Mouse (Mus musculus) lung, postnatal 36 days (tissue): ENCODE data around the gene Zfp184.
"Not testable (repeated sequence)": the region's sequence is repeated elsewhere in the genome, so short reads cannot be mapped to it uniquely, and the experiment has no call there.

Experiments used
- DNase-seq: peaks from one replicate; pipeline ENCODE4 v3.0.0; 2022; ENCODE audit warnings: mixed read lengths

Zfp184 gene

DNA sequence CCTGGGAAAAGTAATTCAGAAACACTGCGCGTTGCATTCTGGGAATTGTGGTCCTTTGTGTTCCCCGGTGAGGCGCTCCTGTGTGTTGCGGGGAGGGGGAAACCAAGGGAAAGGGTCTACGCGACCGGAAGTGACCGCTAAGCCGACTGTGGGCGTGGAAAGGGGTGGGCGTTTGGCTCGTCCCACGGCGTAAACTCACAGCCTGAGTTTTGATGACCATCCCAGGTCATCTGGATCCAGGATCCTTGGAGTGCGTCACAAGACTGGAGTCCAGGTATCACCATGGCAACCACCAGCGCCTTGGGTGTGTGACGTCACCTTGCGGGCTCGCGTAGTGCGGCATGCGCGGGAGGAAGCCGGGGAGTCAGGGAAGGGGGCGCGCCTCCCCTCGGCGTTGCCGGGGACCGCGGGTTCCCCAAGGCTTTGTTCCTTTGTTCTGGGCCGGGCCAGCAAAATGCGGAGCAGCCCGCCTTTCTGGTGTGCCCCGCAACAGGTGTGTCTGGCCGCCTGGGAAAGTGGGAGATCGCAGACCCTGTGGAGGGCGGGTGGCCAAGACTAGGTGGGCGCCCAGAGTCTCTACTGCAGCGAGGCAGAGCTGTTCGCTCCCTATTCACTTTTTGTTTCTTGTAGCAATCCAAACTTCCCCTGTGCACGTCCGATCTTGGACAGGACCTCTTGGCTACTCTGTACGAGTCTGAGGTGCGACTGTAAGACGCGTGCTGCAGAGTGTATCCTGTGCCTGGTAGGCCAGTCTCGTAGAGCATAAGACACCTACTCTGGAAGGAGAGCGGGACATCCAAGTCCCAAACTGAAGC lies at the start of gene Zfp184:
Gene Zfp184 (plus strand): TSS at position 169 of the 815 bp plus-strand sequence.
- DNase-seq, result peak; percentile 95

DNA sequence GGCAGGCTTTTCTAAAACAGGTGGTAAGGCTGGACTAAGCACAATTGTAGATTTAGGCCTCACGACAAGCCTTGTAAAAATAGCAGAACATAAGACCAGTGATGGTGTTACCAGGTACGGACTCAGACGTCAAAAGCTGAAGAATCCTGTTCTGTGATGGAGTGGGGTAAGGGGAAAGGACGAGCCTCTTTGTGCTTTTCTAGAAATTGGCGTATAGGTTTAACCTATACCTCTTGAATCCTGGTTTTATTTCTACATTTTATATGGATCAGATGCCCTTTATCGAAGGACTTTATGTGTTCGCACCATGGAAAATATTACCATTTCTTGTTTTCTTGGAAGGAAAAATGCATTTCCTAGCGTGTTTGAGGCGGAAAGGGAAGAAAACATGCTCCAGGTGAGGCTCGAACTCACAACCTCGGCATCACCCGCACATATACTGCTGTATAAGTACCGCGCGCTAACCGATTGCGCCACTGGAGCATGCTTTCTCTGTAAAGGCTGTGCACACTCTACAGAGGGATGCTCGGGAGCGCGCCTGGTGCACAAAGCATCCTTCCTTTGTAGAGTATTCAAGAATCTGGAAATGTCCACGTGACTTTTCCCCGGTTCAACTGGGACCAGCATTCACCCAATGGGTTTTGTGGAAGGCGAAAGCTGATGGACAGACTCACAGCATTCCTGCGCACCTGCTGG lies 48.2 kb upstream of the Zfp184 start:
- no peak for DNase-seq

DNA sequence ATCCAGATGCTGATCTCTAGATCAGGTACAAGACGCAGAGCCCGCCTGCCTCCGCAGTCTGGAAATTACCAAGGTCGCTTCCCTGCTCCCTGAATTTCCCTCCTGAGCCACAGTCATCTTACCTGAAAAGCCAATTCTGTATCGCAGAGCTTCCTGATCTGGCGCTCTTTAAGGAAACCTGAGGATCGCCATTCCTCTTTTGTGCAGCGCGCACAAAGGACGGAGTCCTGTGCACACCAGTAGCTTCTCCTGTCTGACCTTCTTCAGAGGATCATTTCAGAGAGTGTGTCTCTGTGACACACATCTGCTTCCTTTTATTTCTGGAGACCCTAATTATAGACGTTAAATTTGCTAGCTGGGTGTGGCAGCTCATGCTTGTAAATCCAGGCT lies 47.7 kb upstream of the Zfp184 start:
- DNase-seq, result no peak

DNA sequence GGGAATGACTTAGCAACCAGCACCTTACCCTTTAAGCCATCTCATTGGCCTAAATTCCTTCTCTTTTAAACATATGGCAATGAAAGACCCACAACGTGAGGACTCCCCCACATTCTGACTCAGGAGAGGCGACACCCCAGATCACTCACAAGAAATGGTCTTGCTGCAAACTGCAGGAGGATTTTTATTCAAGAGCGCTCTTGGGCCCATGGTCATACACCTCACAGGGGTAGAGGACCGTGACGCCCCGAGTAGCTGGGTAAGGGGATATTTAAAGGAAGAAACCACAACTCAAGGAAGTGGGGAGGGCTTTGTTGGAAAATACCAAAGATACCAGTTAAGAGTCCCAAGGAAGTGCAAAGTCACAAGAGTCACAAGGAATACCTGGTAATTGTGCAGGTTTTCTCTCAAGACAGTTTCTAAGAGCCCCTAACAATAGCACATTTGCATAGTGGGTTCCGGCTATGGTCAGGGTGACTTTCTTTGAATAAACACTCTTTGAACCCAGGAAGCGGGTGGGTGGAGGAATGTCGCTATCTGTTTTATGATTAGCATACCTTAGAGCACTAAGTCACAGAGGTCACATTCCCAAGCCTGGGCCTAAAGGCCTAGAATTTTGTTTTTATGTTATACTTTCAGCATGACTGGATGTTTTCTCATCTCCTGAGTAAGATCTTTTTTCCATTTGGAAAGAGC lies 43.9 kb upstream of the Zfp184 start:
- DNase-seq, result not testable (repeated sequence)

DNA sequence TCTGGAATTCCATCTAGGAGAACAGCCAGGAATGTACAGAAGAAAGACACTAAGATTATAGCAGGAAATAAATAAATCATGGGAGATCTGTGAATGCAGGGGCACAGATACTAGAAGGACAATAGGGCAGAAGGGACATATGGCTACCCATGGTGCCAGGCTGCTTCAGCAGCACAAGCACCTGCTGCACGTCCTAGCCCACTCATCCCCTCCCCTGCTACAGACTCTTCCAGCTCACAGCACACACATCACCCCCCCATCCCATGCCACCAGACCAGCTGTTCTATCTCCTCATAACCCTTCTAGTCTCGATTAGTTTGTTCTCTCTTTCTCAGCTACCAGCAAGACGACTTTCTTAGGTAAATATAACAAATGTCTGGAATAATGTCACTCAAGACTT lies 41.4 kb upstream of the Zfp184 start:
- no peak for DNase-seq

DNA sequence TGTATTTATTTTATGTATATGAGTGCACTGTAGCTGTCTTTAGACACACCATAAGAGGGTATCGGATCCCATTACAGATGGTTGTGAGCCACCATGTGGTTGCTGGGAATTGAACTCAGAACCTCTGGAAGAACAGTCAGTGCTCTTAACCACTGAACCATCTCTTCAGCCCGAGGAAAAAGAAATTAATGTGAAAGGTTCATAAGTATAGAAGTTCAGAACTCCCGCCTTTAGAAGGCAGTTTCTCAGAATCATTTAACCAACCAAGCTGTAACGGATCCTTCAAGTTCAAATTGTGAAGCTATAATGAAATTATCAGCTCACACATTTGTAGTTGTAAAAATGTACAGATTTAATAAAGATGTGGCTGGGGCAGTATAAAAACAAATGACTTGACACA lies 40.8 kb upstream of the Zfp184 start:
- DNase-seq, result not testable (repeated sequence)

DNA sequence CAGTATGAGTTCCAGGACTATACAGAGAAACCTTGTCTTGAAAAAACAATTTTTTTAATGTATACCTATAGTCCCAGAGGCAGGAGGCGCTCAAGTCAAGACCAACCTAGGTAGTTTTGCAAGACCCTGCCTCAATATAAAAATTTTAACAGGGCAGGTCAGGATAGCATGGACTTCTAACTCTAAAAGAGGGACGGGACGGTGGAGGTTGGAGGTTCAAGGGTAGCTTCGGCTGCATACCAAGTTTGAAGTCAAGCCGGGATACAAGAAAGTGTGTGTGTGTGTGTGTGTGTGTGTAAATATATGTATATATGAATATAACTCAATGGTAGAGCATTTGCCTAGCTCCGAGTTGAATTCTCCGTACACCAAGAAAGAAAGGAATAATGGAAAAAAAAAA lies 38.6 kb upstream of the Zfp184 start:
- DNase-seq, result no peak

DNA sequence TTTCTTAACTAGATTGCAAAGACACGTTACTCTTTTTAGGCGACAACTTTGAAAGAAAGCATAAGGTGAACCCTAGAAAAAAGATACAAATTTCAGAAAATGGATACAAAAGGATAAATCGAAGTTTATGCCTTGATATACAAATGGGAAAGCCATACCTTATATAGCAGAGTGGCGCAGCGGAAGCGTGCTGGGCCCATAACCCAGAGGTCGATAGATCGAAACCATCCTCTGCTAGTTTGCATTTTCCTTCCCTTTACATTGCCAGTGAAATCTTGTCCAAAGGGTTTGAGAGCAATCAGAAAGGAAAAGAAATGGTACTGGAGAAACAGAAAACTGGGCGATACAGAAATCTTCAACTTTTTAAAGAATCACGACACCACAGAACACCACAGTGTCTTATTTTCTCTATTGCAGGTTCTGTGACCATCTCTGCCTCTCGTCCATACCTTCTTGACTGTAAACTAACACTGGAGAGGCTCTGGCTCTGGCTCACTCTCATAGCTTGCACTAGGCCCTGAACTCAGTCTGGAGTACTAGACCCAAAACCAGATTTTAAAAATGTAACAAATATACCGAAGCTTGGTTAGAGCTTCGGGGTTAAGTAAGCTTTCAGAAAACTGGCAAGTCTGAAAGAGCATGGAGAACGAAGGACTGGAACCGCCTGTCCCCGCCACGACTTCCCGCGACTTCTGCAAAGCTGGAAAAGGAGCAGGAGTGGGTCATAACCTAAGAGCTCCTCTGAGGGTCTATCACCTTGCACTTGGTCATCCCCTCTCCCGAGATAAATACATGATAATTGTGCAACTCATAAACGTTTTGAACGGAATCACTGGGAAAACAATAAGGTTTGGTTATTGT lies 37.7 kb upstream of the Zfp184 start:
- DNase-seq, result no peak

DNA sequence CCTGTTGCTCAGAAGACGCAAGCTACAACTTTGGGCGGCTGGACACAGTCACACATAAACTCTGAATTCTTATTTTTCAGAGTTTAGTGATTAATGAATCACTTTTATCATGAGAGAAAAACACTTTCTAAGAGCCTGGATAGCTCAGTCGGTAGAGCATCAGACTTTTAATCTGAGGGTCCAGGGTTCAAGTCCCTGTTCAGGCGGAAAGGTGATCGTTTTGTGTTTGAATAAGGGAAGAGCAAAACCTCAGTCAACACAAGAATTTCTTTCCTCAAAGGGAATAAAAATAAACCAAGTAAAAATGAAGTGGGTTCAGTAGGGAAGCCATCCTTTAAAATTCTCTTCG lies 37.1 kb upstream of the Zfp184 start:
- not testable (repeated sequence) for DNase-seq

DNA sequence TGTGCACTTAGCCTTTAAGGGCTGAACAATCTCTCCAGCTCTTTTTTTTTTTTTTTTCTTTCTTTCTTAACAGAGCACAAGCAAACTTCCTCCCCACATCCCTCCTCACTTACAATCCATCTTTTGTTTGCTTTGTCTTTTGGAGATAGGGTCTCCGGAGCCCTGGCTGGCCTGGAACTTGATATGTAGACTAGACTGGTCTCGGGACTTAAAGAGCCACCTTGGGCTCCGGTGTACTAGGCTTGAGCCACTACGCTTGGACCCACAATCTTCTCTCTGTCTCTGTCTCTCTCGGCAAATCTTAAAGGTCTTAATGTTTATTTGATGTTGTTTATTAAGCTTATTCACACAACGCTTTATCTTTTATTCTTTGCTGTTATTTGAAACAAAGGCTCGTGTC lies 34.2 kb upstream of the Zfp184 start:
- DNase-seq, result no peak

DNA sequence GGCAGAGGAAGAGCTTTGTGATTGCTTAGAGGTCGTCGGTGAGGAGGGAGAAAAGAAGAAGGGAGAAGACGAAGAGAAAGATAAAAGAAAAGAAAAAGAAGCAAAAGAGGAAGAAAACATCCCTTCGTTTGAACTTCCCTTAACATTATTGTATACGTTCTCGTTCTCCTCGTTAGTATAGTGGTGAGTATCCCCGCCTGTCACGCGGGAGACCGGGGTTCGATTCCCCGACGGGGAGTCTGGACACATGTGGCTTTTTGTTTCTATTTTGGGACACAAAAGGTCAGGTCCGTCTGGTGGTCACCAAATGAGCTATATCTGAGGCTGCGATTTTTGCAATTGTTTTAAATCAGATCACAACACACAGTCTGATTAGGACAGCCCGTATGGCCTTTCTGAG lies 33.7 kb upstream of the Zfp184 start:
- DNase-seq, result no peak

DNA sequence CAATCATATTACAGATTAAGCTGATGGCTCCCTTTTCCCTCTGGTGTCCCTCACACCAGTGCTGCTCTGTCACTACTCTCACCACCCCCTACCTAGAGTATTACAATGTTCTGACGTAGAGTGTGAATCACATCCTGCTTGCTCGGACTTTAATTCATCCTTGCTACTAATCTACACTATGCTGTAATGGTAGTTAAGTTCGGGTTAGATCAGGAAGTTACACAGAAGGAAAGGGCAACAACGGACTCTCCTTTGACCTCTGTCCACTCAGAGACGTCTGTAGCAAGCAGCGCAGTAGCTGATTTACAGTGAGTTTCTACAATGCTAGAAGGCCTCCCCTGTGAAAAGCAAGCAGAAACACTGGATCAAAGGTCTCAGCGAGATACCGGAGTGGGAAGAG lies 31.0 kb upstream of the Zfp184 start:
- DNase-seq, result no peak

DNA sequence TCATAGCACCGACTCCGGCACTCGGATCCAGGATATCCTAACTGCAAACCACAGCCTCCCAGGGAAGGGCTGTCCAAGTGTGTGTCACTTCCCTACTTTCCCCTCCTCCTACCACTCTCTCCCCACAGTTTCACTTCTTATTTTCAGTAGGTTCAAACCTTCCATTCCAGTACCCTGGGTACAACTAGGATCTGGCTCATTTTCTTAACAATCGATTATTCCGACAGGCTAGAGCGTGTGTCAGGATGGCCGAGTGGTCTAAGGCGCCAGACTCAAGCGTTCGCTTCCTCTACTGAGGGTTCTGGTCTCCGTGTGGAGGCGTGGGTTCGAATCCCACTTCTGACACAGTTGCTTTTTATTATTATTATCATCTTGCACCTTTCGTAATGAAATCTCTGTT lies 30.3 kb upstream of the Zfp184 start:
- DNase-seq, result peak; percentile 70

DNA sequence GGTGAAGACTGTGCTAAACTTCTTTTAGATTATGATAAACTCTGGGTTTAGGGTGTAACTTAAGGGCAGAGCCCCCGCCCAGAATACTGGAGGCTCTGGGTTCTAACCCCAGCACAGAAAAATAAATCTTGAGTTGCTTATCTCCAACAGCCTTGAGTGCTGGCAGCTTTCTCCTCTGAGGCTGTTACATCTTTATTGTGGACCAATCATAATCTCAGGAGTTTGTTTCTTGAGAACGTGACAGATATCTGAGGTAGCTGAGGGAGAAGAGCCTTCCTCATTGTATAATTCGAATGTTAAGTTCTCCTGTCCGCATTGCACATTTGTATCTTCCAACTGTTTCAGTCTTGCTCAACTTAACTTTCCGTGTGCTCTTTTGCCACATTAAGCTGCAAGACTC lies 29.4 kb upstream of the Zfp184 start:
- DNase-seq, result no peak

DNA sequence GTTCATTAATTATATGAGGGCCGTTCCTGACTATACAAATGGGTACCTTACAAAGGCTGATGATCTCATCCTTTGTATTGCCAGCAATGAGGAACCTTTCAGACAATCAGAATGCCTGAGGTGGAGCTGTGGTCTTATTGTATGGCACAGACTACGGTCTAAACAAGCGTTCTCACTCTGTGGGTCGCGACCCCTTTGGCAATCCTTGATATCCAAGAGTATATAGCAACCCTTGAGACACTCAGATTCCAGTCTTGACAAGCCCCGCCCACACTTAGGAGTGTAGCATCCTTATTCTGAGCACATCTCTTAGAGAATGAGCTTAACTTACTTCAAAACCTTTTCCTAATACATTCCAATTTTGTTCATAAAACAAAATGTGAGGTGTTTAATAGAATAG lies 28.8 kb upstream of the Zfp184 start:
- no peak for DNase-seq

DNA sequence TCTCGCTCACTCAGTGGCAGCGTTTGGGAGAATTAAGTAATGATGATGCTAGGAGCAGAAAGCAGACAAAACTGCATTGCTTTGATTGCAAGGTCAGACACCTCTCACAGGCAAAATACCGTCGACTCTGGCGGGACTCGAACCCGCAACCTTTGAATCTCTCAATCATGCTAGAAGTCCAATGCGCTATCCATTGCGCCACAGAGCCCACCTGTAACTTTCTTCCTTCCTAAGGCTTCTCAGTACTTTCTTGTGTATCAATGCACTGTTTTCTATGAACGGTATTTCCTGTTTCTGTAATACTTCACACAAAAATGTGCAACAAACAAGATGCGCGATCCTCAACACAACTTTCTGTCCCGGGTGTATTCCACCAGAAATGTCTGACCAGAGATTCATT lies 27.9 kb upstream of the Zfp184 start:
- DNase-seq, result peak; percentile 12

DNA sequence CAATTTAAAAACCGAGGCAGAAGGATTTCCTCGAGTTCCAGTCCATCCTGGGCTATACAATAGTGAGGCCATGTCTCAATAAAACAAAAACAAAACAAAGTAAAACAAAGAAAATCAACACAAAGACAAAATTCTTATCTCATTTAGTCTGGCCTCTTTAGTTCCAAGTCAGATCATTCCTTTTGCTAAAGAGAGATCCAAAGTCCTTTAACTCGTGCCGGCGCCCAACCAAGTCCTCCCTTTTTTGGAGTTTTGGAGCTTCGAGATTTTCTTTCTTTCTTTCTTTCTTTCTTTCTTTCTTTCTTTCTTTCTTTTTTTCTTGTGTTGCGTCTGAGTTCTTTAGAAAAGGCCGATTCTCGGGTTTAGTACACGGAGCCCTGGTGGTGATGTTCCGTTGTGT lies 27.4 kb upstream of the Zfp184 start:
- DNase-seq, result no peak

DNA sequence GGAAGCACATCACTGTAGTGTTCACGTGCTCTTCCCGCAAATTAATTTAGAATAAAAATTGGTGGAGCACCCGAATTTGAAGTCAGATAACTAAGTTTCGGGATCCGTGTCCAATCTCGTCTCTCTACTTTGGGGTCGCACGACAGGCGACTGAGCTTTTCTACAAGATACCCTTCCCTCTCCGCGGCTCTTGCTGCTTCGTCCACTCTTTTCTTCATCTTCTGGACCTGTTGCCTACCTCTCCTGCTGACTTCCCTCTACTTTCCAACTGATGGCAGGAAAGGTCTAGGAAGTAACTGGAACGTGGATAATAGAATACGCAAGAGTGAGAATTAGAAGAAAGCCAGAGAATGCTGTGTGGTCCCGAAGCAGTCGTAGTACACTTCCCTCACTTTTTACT lies 26.9 kb upstream of the Zfp184 start:
- DNase-seq, result no peak

DNA sequence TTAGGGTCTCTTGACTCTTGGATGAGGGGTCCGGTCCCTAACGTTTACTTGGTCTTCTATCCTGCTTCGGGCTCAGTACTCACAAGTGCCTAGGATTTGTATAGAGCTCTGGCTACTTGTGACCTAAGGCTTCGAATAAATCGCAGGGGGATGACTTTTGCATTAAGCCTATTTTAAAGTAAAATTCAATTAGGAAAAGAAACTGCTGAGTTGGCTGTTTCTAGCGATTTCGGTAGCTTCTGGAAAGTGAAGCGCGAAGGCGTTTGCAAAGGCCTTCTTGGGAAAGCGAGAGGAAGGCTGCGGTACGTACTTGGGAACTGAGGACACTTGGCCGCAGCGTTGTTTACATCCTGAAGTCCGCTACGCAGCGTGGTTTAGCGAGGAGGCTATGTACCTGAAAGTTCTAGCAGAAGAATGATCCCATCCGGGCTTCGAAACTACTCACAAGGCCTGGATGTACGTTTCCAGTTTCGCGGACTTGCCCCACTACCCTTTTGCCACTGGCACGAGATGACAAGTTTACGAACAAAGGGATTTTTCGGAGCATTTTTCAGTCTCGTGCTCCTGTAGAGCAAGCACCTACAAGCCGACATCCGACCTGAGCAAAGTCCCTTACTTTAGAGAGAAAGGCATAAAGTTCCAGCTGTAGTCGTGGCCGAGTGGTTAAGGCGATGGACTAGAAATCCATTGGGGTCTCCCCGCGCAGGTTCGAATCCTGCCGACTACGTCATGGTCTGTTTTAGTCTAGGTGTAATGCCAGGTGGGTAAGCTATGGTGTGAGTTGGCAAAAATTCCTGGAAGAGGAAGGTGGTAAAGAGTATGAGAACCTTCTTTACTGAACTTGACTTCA lies 26.1 kb upstream of the Zfp184 start:
- DNase-seq, result peak; percentile 76

DNA sequence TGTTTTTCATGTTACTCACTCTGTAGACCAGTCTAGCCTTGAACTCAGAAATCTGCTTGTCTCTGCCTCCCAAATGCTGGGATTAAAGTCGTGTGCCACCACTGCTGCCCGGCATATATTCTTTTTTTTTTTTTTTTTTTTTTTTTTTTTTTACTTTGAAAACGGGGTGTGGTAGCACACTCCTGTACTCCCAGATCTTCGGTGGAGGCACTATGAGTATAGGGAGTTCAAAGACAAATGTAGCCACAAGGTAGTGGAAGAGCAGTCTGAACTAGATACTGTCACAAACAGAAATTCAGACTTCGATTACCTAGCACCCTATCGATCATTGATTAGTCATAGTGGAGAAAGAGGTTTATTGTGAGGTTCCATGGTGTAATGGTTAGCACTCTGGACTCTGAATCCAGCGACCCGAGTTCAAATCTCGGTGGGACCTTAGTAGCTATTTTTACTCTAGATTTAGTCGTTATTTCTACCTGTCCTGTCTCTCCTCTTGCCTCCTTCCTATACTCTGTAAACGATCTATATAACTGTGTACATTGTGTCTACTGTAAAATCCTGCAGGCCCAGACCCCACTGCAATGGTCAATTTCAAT lies 25.0 kb upstream of the Zfp184 start:
- peak; percentile 13 for DNase-seq

DNA sequence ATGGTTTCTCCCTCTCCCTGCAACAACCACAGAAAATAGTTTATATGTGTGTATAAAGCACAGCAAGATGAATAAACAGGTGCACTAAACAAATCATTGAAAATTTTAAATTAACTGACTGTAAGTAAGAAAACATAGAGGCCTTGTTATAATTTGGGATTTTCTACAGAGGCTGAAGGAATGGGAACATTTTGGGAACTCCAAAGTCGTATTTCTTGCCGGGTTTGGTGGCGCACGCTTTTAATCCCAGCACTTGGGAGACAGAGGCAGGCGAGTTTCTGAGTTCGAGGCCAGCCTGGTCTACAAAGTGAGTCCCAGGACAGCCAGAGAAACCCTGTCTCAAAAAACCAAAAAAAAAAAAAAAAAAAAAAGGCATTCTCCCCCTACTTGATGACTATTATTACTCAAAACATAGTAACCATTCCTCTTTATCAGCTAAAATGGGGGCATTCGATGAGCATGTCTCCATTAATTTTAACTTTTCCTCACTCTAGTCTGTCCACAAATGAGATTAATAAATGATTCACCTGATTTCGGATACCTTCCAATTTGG lies 24.1 kb upstream of the Zfp184 start:
- DNase-seq, result no peak
